In genomic region chr3:104641313-104641712, GRCm38 (mm10) we compare ENCODE assay signal across 21 mouse cellular contexts. TPM values are rescaled to one million over a fixed set of nuclear protein-coding genes. Genes with fewer than 3 reads are reported as not detected.
A peak's percentile ranks its signal among the peaks of the same experiment; 100 is the strongest.
DNase-seq lines count a peak whose midpoint lies in the region; ATAC-seq and TF ChIP-seq lines count a peak whose summit lies in the region.
"Had no signal": no experiment of that assay in that cellular context is flagged by ENCODE, and none has a peak within 500 bp of the region (broad histone marks: within the 10 kb centered on the region; RNA-seq: fewer than 3 reads in every experiment).

No protein-coding gene starts in this region.

- no peak for TF ChIP-seq CTCF in CH12.LX (conservative IDR thresholded peaks at IDR 0.05 in 1 of 2, IDR thresholded peaks at IDR 0.05 in 1 of 2; ENCODE audit: low read depth in 2 of 2, low read length in 2 of 2)

- dilution Hi-C loops in CH12.LX (cut with MboI; ENCODE audit: extremely low pct_ligation_motif_present, extremely low pct_unique_long_range_greater_than_20kb, low sequenced_read_pairs), result no loop called here

- no peak overlapping the region for H3K4me3 ChIP-seq in heart, embryonic 12.5 days
- H3K4me3 ChIP-seq in CH12.LX (replicated peaks in 1 of 3; ENCODE audit: low read depth in 2 of 3, low read length in 2 of 3, poor library complexity in 1 of 3), result peak overlapping the region in 2 of 3 experiments; percentile 4 to 80
- peak overlapping the region; percentile 98 for H3K4me3 ChIP-seq in liver, embryonic 15.5 days (replicated peaks)
- H3K4me3 ChIP-seq: hindbrain, embryonic 10.5 days; limb, embryonic 12.5 days had no signal

- TF ChIP-seq POLR2A in CH12.LX (IDR thresholded peaks at IDR 0.05; ENCODE audit: low read depth, low read length), result no peak

- no peak overlapping the region for H3K27ac ChIP-seq in heart, embryonic 12.5 days (ENCODE audit: poor library complexity, severe bottlenecking)
- H3K27ac ChIP-seq in CH12.LX (ENCODE audit: insufficient read depth, low read depth), result no peak overlapping the region
- peak overlapping the region; percentile 78 for H3K27ac ChIP-seq in liver, embryonic 15.5 days (replicated peaks)
- H3K27ac ChIP-seq: hindbrain, embryonic 10.5 days; hindbrain, postnatal 0 days; limb, embryonic 12.5 days; stomach, postnatal 0 days had no signal

- no peak for TF ChIP-seq RAD21 in CH12.LX (IDR thresholded peaks at IDR 0.05; ENCODE audit: low read depth, low read length)

- H3K4me2 ChIP-seq in heart, embryonic 12.5 days, result peak overlapping the region; percentile 39; the same call in 1 of the 2 replicates
- peak overlapping the region; percentile 98 for H3K4me2 ChIP-seq in CH12.LX (ENCODE audit: insufficient read depth, low read depth, poor library complexity, severe bottlenecking)
- H3K4me2 ChIP-seq in liver, embryonic 15.5 days, result peak overlapping the region; percentile 80

- H3K79me2 ChIP-seq in CH12.LX (replicated peaks; ENCODE audit: control insufficient read depth, extremely low read depth, insufficient read depth, poor library complexity, severe bottlenecking), result peaks cover 57% of the 10 kb centered on the region

- TF ChIP-seq EP300 in CH12.LX (IDR thresholded peaks at IDR 0.05; ENCODE audit: low read length), result peak; percentile 52; the same call in 1 of the 2 replicates

- no peak for ATAC-seq in heart, embryonic 12.5 days (ENCODE audit: insufficient number of reproducible peaks, low FRiP score)
- peak; percentile 5 for ATAC-seq in activated CD4-positive, CD25-positive, alpha-beta regulatory T cell, adult 4 months
- ATAC-seq in liver, embryonic 15.5 days (ENCODE audit: insufficient read depth), result no peak
- ATAC-seq: forebrain, embryonic 14.5 days; hindbrain, postnatal 0 days; intestine, postnatal 0 days had no signal

- DNase-seq in heart, adult 18-20 months, result no peak
- peak; percentile 47 for DNase-seq in CH12.LX (ENCODE audit: extremely low read depth)
- DNase-seq in urinary bladder, postnatal 25 days (ENCODE audit: low spot score), result no peak
- DNase-seq in embryo, embryonic 10 days (ENCODE audit: low spot score), result no peak
- DNase-seq: adrenal gland, postnatal 36 days; cerebellum, adult 8-10 months; gastrocnemius, postnatal 10 days; kidney, postnatal 10 days; lung, embryonic 14.5 days; lung, postnatal 36 days; right cerebral cortex, postnatal 4 days; thymus, postnatal 25 days had no signal

- peaks cover 19% of the 10 kb centered on the region for H3K4me1 ChIP-seq in heart, embryonic 12.5 days (replicated peaks)
- H3K4me1 ChIP-seq in CH12.LX (ENCODE audit: control insufficient read depth in 1 of 2, insufficient read depth in 2 of 2), result peaks cover 3 to 61% of the 10 kb centered on the region in 2 experiments
- H3K4me1 ChIP-seq in liver, embryonic 15.5 days (replicated peaks), result peaks cover 64% of the 10 kb centered on the region

- in situ Hi-C loops in CH12.LX (cut with MboI; ENCODE audit: low pct_ligation_motif_present, low pct_unique_long_range_greater_than_20kb, low sequenced_read_pairs), result no loop called here

- H3K36me3 ChIP-seq in heart, embryonic 12.5 days, result no peaks in the 10 kb centered on the region
- H3K36me3 ChIP-seq in CH12.LX (replicated peaks in 1 of 2; ENCODE audit: control insufficient read depth in 1 of 2, insufficient read depth in 1 of 2, low read length in 1 of 2), result peaks cover 0 to 7% of the 10 kb centered on the region in 2 experiments
- H3K36me3 ChIP-seq in liver, embryonic 15.5 days (replicated peaks), result peaks cover 13% of the 10 kb centered on the region; the same call in 1 of the 2 replicates
- H3K36me3 ChIP-seq: hindbrain, embryonic 10.5 days; limb, embryonic 12.5 days had no signal

- no peak overlapping the region; the same call in 1 of the 2 replicates for H3K9ac ChIP-seq in heart, embryonic 12.5 days
- H3K9ac ChIP-seq in CH12.LX (ENCODE audit: insufficient read depth, low read depth), result peak overlapping the region; percentile 14; the same call in 1 of the 2 replicates
- peak overlapping the region; percentile 99 for H3K9ac ChIP-seq in liver, embryonic 15.5 days
- H3K9ac ChIP-seq: limb, embryonic 12.5 days; lung, embryonic 14.5 days had no signal

- 31% methylated on average over 1 of the region's 1 CpGs for WGBS in heart, embryonic 12.5 days
- WGBS in liver, embryonic 15.5 days (ENCODE audit: insufficient replicate concordance), result 19% methylated on average over 1 of the region's 1 CpGs

- no peaks in the 10 kb centered on the region for H3K27me3 ChIP-seq in heart, embryonic 12.5 days (replicated peaks)
- no peaks in the 10 kb centered on the region for H3K27me3 ChIP-seq in CH12.LX (replicated peaks)
- no peaks in the 10 kb centered on the region for H3K27me3 ChIP-seq in liver, embryonic 15.5 days
- H3K27me3 ChIP-seq: limb, embryonic 12.5 days had no signal

- no peaks in the 10 kb centered on the region for H3K9me3 ChIP-seq in heart, embryonic 12.5 days (replicated peaks)
- H3K9me3 ChIP-seq in CH12.LX (replicated peaks; ENCODE audit: low read length), result no peaks in the 10 kb centered on the region
- H3K9me3 ChIP-seq in liver, embryonic 15.5 days (replicated peaks), result no peaks in the 10 kb centered on the region
- H3K9me3 ChIP-seq: hindbrain, embryonic 10.5 days; limb, embryonic 12.5 days had no signal

TF ChIP-seq in CH12.LX, 34 proteins besides CTCF, POLR2A, EP300 and RAD21:
- no peak for TF ChIP-seq TCF12 (IDR thresholded peaks at IDR 0.05; ENCODE audit: low read depth, low read length)
- TF ChIP-seq MAFK (IDR thresholded peaks at IDR 0.05; ENCODE audit: insufficient replicate concordance, low read length), result no peak
- TF ChIP-seq ETS1 (conservative IDR thresholded peaks at IDR 0.05; ENCODE audit: low read depth, low read length), result 0 out of 2 replicates have a peak, but pooled peaks have one; percentile 8
- no peak for TF ChIP-seq RCOR1 (conservative IDR thresholded peaks at IDR 0.05; ENCODE audit: low read depth, low read length)
- TF ChIP-seq IRF4 (IDR thresholded peaks at IDR 0.05; ENCODE audit: low read depth, low read length), result 0 out of 2 replicates have a peak, but pooled peaks have one; percentile 5

RNA-seq across cellular contexts. Expression of gene Slc16a1, which starts 2.8 kb away (rescaled TPM):
- polyA plus RNA-seq in heart, embryonic 12.5 days (2016; fragmentation: Nextera tagmentation; extraction: Ambion mirVana), result 89.3 and 89.4 TPM in 2 replicates
- total RNA-seq in heart, adult 18-20 months (2021), result 100 to 1,000 TPM; 156 to 159 TPM
- total RNA-seq in CH12.LX (2012; rRNA removed), result 60.3 and 80.5 TPM in 2 replicates
- total RNA-seq in CH12.LX (2014; rRNA removed), result 192 and 199 TPM in 2 replicates
- polyA plus RNA-seq in CH12.LX (2012; ENCODE audit: insufficient read length, low read depth), result 95.5 and 97.5 TPM in 2 replicates
- polyA plus RNA-seq in activated CD4-positive, CD25-positive, alpha-beta regulatory T cell, adult 4 months (2017; shearing (Covaris generic)), result 10 to 100 TPM in 1 of 2 experiments, 1 to 10 TPM in 1; 6.7 to 11.2 TPM
- 86.3 and 95.2 TPM in 2 replicates for polyA plus RNA-seq in liver, embryonic 15.5 days (2015; fragmentation: Nextera tagmentation; extraction: Ambion mirVana)

Comparison
In these comparisons a context has a peak if more than half of its experiments do, and no peak if none do; other contexts are left out.
1. H3K4me2 ChIP-seq: peak in every context shown above with its lines; median percentile 98 in CH12.LX; 80 in liver, embryonic 15.5 days; 39 in heart, embryonic 12.5 days.